Mouse (Mus musculus) CH12.LX (cell line): ENCODE measurements around the gene Cpsf6. TPM values are rescaled to one million over a fixed set of nuclear protein-coding genes. Genes with fewer than 3 reads are reported as not detected.

Experiments
- DNase-seq: peaks from one replicate; pipeline ENCODE4 v3.0.0-alpha.2; 2013; ENCODE audit errors: extremely low read depth
- H3K27ac ChIP-seq: 2 replicates; pipeline ENCODE4 v1.5.1; 2012; ENCODE audit warnings: low read depth, mild to moderate bottlenecking, control low read depth, moderate library complexity; ENCODE audit not compliant: insufficient read depth
- H3K27me3 ChIP-seq: replicated peaks from 2 replicates; pipeline ENCODE3; 2012; ENCODE audit warnings: inconsistent platforms
- H3K36me3 ChIP-seq, 2 experiments: replicated peaks in 1 of 2; 2 replicates each; pipeline versions ENCODE3 to v1.6.1; 2012; ENCODE audit warnings: inconsistent platforms in 1 of 2, low read length in 1 of 2, mild to moderate bottlenecking in 1 of 2, mixed read lengths in 1 of 2, moderate library complexity in 1 of 2; ENCODE audit not compliant: control insufficient read depth in 1 of 2, insufficient read depth in 1 of 2
- H3K4me1 ChIP-seq, 2 experiments: 2 replicates each; pipeline ENCODE4 v1.6.1; 2012; ENCODE audit warnings: inconsistent platforms in 1 of 2, moderate library complexity in 1 of 2; ENCODE audit not compliant: insufficient read depth in 2 of 2, control insufficient read depth in 1 of 2
- H3K4me2 ChIP-seq: 2 replicates; pipeline ENCODE4 v1.6.1; 2012; ENCODE audit warnings: low read depth, mild to moderate bottlenecking, control low read depth; ENCODE audit not compliant: poor library complexity, insufficient read depth, severe bottlenecking
- H3K4me3 ChIP-seq, 3 experiments: fragments of 150-350 bp in 1 of 3; sonication (generic) in 1 of 3; replicated peaks in 1 of 3; 2 replicates each; pipeline versions ENCODE3 to v1.5.1; 2011 to 2012; ENCODE audit warnings: low read depth in 2 of 3, low read length in 2 of 3, mild to moderate bottlenecking in 2 of 3, moderate library complexity in 2 of 3, control low read depth in 1 of 3, improper control_type of control experiment in 1 of 3, inconsistent platforms in 1 of 3, mixed read lengths in 1 of 3; ENCODE audit not compliant: poor library complexity in 1 of 3
- H3K79me2 ChIP-seq: replicated peaks from 2 replicates; pipeline ENCODE4 v1.6.1; 2012; ENCODE audit warnings: mild to moderate bottlenecking, moderate library complexity; ENCODE audit not compliant: control insufficient read depth, poor library complexity, insufficient read depth, severe bottlenecking; ENCODE audit errors: extremely low read depth
- H3K9ac ChIP-seq: 2 replicates; pipeline ENCODE4 v1.6.1; 2012; ENCODE audit warnings: low read depth, mild to moderate bottlenecking, control low read depth, moderate library complexity; ENCODE audit not compliant: insufficient read depth
- H3K9me3 ChIP-seq: replicated peaks from 2 replicates; pipeline ENCODE3; 2012; ENCODE audit warnings: low read length, inconsistent platforms, mixed read lengths
- EP300 ChIP-seq: IDR thresholded peaks from 2 replicates; pipeline ENCODE4 v1.6.1; 2011; ENCODE audit warnings: low read length, improper control_type of control experiment
- GABPA ChIP-seq: IDR thresholded peaks from 2 replicates; pipeline ENCODE4 v1.6.1; 2012; ENCODE audit warnings: low read depth, low read length, improper control_type of control experiment, inconsistent platforms; ENCODE audit not compliant: insufficient replicate concordance
- KAT2A ChIP-seq: IDR thresholded peaks from 2 replicates; pipeline ENCODE4 v1.6.1; 2012; ENCODE audit warnings: low read length, improper control_type of control experiment, inconsistent platforms; ENCODE audit not compliant: insufficient replicate concordance
- MAFK ChIP-seq: IDR thresholded peaks from 2 replicates; pipeline ENCODE4 v1.6.1; 2011; ENCODE audit warnings: low read length, improper control_type of control experiment; ENCODE audit not compliant: insufficient replicate concordance
- MAX ChIP-seq: IDR thresholded peaks from 2 replicates; pipeline ENCODE4 v1.6.1; 2011; ENCODE audit warnings: low read length, improper control_type of control experiment
- MAZ ChIP-seq: IDR thresholded peaks from 2 replicates; pipeline ENCODE4 v1.6.1; 2012; ENCODE audit warnings: low read depth, mild to moderate bottlenecking, inconsistent platforms, low read length, improper control_type of control experiment, moderate library complexity
- MYC ChIP-seq: IDR thresholded peaks from 2 replicates; pipeline ENCODE4 v1.6.1; 2011; ENCODE audit warnings: low read depth, mild to moderate bottlenecking, improper control_type of control experiment, low read length
- NRF1 ChIP-seq: IDR thresholded peaks from 2 replicates; pipeline ENCODE4 v1.6.1; 2014; ENCODE audit warnings: low read depth, mild to moderate bottlenecking, inconsistent platforms, low read length, improper control_type of control experiment, moderate library complexity
- PAX5 ChIP-seq: IDR thresholded peaks from 2 replicates; pipeline ENCODE4 v1.6.1; 2012; ENCODE audit warnings: low read length, inconsistent platforms, mixed read lengths
- SIN3A ChIP-seq: IDR thresholded peaks from 2 replicates; pipeline ENCODE4 v1.6.1; 2012; ENCODE audit warnings: low read length, improper control_type of control experiment, inconsistent platforms
- TBP ChIP-seq: conservative IDR thresholded peaks from 2 replicates; pipeline ENCODE4 v1.6.1; 2011; ENCODE audit warnings: low read depth, low read length, improper control_type of control experiment
- UBTF ChIP-seq: IDR thresholded peaks from 2 replicates; pipeline ENCODE4 v1.6.1; 2012; ENCODE audit warnings: low read depth, mild to moderate bottlenecking, inconsistent platforms, low read length, improper control_type of control experiment, moderate library complexity
- ZKSCAN1 ChIP-seq: IDR thresholded peaks from 2 replicates; pipeline ENCODE4 v1.6.1; 2012; ENCODE audit warnings: low read depth, inconsistent platforms, low read length, improper control_type of control experiment, borderline replicate concordance
- ZNF384 ChIP-seq: IDR thresholded peaks from 2 replicates; pipeline ENCODE4 v1.6.1; 2012; ENCODE audit warnings: low read depth, low read length, improper control_type of control experiment, inconsistent platforms
- dilution Hi-C: fragments of 300-500 bp; cut with MboI; formaldehyde crosslinking; loops from 2 replicates; pipeline ENCODE4 v1.14.3; 2020; ENCODE audit warnings: low sequenced_read_pairs; ENCODE audit not compliant: extremely low pct_unique_long_range_greater_than_20kb, extremely low pct_ligation_motif_present
- in situ Hi-C: fragments of 300-500 bp; cut with MboI; formaldehyde crosslinking; loops from 3 replicates; pipeline ENCODE4 v1.14.3; 2019; ENCODE audit warnings: low sequenced_read_pairs, low pct_ligation_motif_present, low pct_unique_long_range_greater_than_20kb, mixed read lengths
- polyA plus RNA-seq: library from polyadenylated mRNA; unstranded; fragments of >175 nt; gene quantifications from 2 replicates; pipeline ENCODE4 v1.2.1, GENCODE M21; 2012; ENCODE audit warnings: low read depth; ENCODE audit not compliant: insufficient read length
- total RNA-seq, 2 experiments: library from RNA; depleted of rRNA; stranded (reverse); fragments of 300-350 nt in 1 of 2; fragments of >200 nt in 1 of 2; gene quantifications; 2 replicates each; pipeline ENCODE4 v1.2.3; 2012 to 2014

Cpsf6 gene
- total and polyA plus RNA-seq, 3 experiments = 87.6 to 114 (median 99.5) TPM

GRCm38 (mm10) chr10:117358891-117359290 is 20.9 kb downstream of the Cpsf6 start:
- TF ChIP-seq ZKSCAN1 (no peak), MYC (no peak), PAX5 (no peak), EP300 (no peak), GABPA (no peak)
- TF ChIP-seq, all 38 proteins: peak for 0
- peaks cover 3% of the 10 kb centered on the region; the same call in 1 of the 2 replicates for H3K79me2 ChIP-seq
- no peak for DNase-seq
- dilution Hi-C loops (no loop called here), in situ Hi-C loops (no loop called here)
- H3K4me1 ChIP-seq = no peaks in the 10 kb centered on the region
- no peaks in the 10 kb centered on the region for H3K27me3 ChIP-seq
- no peaks in the 10 kb centered on the region for H3K9me3 ChIP-seq
- H3K9ac ChIP-seq = no peak overlapping the region
- peaks cover 40 to 81% of the 10 kb centered on the region in 2 experiments for H3K36me3 ChIP-seq
- H3K4me3 ChIP-seq = no peak overlapping the region
- H3K4me2 ChIP-seq = no peak overlapping the region
- no peak overlapping the region for H3K27ac ChIP-seq

- Histone ChIP-seq H3K27me3 (no peaks in the 10 kb centered on the region), H3K27ac (no peak overlapping the region), H3K9me3 (no peaks in the 10 kb centered on the region), H3K79me2 (no peaks in the 10 kb centered on the region; the same call in 1 of the 2 replicates), H3K9ac (no peak overlapping the region), H3K4me2 (no peak overlapping the region), H3K36me3 (peaks cover 3 to 47% of the 10 kb centered on the region in 2 experiments), H3K4me1 (peaks cover 0 to 3% of the 10 kb centered on the region in 2 experiments; a peak in 1 of 4 replicates), H3K4me3 (no peak overlapping the region)
- DNase-seq = no peak
- in situ Hi-C loops = no loop called here
- TF ChIP-seq SIN3A (no peak), MAX (no peak), ZNF384 (no peak), KAT2A (no peak), PAX5 (no peak), TBP (no peak), MAZ (no peak), UBTF (no peak), NRF1 (no peak), EP300 (no peak), MAFK (no peak), ZKSCAN1 (no peak)
- dilution Hi-C loops = no loop called here
These were observed 36.8 kb downstream of the Cpsf6 start for GRCm38 (mm10) chr10:117343000-117343399.
